Mouse (Mus musculus) neural tube, embryonic 14.5 days (tissue): ENCODE measurements at regions not wholly inside any gene's neighbourhood (a gene's known extent, or its start where the extent isn't known, plus 50 kb on each side); places are given as distances from the start of the nearest gene placed in this dataset.

ENCODE experiments used
- ATAC-seq: fragments of 200-750 bp; cut with Nextera tagmentation; 2 replicates; pipeline ENCODE4 v1.8.0; 2017; ENCODE audit warnings: low read depth, mild to moderate bottlenecking, moderate TSS enrichment, moderate library complexity
- H3K27ac ChIP-seq: fragments of 300-500 bp; sonication (generic); 2 replicates; pipeline ENCODE4 v1.5.1; 2014; ENCODE audit warnings: low read depth, mild to moderate bottlenecking, control low read depth, low read length, moderate library complexity, mixed read lengths
- H3K27me3 ChIP-seq: fragments of 300-500 bp; sonication (generic); 2 replicates; pipeline ENCODE4 v1.6.1; 2014; ENCODE audit warnings: low read length; ENCODE audit not compliant: control insufficient read depth, insufficient read depth
- H3K36me3 ChIP-seq: fragments of 300-500 bp; sonication (generic); 2 replicates; pipeline ENCODE4 v1.6.1; 2014; ENCODE audit warnings: low read length, mixed read lengths; ENCODE audit not compliant: control insufficient read depth, insufficient read depth
- H3K4me1 ChIP-seq: fragments of 300-500 bp; sonication (generic); 2 replicates; pipeline ENCODE4 v1.6.1; 2014; ENCODE audit warnings: low read length; ENCODE audit not compliant: control insufficient read depth, insufficient read depth
- H3K4me2 ChIP-seq: fragments of 300-500 bp; sonication (generic); 2 replicates; pipeline ENCODE4 v1.6.1; 2014; ENCODE audit warnings: mild to moderate bottlenecking, low read depth, low read length, control low read depth
- H3K4me3 ChIP-seq: fragments of 300-500 bp; sonication (generic); 2 replicates; pipeline ENCODE4 v1.5.1; 2014; ENCODE audit warnings: low read depth, low read length, control low read depth, mixed read lengths
- H3K9ac ChIP-seq: fragments of 300-500 bp; sonication (generic); replicated peaks from 2 replicates; pipeline ENCODE4 v1.6.1; 2014; ENCODE audit warnings: low read depth, mild to moderate bottlenecking, control low read depth, low read length, mixed read lengths
- H3K9me3 ChIP-seq: fragments of 300-500 bp; sonication (generic); 2 replicates; pipeline ENCODE4 v1.6.1; 2016; ENCODE audit warnings: low read length; ENCODE audit not compliant: control insufficient read depth
- WGBS: fragments of 180-500 bp; shearing (Covaris S2); extraction: QIAGEN DNeasy Blood & Tissue Kit; methylation state at CpG from one replicate; pipeline ENCODE4 v1.1.7; 2014; 5-methylcytosine and 5-hydroxymethylcytosine counted together

DNA sequence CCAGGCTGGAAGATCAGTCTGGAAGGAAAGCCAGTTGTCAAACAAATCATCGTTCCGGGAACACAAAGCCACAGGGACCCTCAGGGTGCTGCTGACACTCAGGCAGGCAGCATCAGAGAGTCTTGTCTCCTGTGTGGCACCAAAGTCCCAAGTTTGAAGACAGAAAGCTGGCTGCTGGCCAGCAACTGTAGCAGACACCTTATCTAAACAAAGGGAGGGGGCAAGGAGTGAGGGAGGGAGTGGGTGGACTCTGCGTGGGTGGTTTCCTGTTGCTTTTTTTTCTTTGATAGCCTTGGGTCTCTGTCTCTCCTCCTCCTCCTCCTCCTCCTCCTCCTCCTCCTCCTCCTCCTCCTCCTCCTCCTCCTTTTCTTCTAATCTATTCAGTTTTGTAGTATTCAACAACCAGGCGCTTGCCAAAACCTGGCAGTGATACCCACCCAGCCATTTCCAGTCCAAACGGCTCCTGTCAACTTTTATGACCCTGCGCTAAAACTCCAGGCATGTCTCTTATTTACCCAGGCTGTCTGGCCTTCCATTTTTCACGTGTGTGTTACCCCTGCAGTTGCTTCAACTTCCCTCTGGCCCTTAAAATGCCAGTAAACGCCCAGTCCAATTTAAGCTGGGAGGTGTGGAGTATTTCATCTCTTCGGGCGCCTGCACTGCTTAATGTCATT lies 266.4 kb downstream of the Bcor start:
- H3K4me2 ChIP-seq = no peak overlapping the region
- no peaks in the 10 kb centered on the region for H3K36me3 ChIP-seq
- H3K9me3 ChIP-seq = no peaks in the 10 kb centered on the region
- no peaks in the 10 kb centered on the region for H3K4me1 ChIP-seq
- no peak overlapping the region for H3K27ac ChIP-seq
- WGBS = 28% methylated on average over 9 of the region's 10 CpGs
- H3K4me3 ChIP-seq = no peak overlapping the region
- no peak for ATAC-seq
- no peaks in the 10 kb centered on the region for H3K27me3 ChIP-seq
- no peak overlapping the region for H3K9ac ChIP-seq

GRCm38 (mm10) chrX:11894280-11894662 lies 265.9 kb downstream of the Bcor start:
- 25% methylated on average over 5 of the region's 6 CpGs for WGBS
- H3K9ac ChIP-seq = no peak overlapping the region
- no peak overlapping the region for H3K4me2 ChIP-seq
- no peaks in the 10 kb centered on the region for H3K9me3 ChIP-seq
- no peaks in the 10 kb centered on the region for H3K27me3 ChIP-seq
- no peaks in the 10 kb centered on the region for H3K4me1 ChIP-seq
- H3K27ac ChIP-seq = no peak overlapping the region
- no peaks in the 10 kb centered on the region for H3K36me3 ChIP-seq
- no peak for ATAC-seq
- H3K4me3 ChIP-seq = no peak overlapping the region

DNA sequence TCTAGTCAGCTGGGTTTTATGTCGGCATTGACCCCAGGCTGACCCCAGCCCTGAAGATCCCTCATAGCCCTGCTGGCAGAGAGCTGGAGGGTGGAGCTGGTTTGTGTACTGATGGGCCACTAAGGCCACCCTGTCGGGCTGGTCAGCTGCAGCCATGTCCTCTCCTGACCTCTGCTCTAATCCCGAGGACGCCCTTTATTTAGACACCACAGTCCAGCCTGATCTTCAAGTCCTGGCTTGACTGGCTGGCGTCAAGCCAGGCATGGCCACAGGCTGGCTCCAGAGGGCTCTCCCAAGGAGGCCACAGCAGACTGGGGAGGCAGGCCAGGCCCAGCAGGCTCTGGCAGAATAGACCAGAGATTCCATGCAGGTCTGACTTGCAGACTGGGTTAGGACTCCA lies 264.8 kb downstream of the Bcor start:
- H3K36me3 ChIP-seq = no peaks in the 10 kb centered on the region
- no peak overlapping the region for H3K9ac ChIP-seq
- H3K9me3 ChIP-seq = no peaks in the 10 kb centered on the region
- H3K27me3 ChIP-seq = no peaks in the 10 kb centered on the region
- 38% methylated on average over 5 of the region's 5 CpGs for WGBS
- no peak overlapping the region for H3K4me2 ChIP-seq
- H3K4me3 ChIP-seq = no peak overlapping the region
- H3K4me1 ChIP-seq = no peaks in the 10 kb centered on the region
- ATAC-seq = no peak
- no peak overlapping the region for H3K27ac ChIP-seq

GRCm38 (mm10) chrX:11898280-11898679 lies 261.9 kb downstream of the Bcor start:
- no peak overlapping the region for H3K9ac ChIP-seq
- no peaks in the 10 kb centered on the region for H3K9me3 ChIP-seq
- ATAC-seq = no peak
- no peak overlapping the region for H3K4me2 ChIP-seq
- no peaks in the 10 kb centered on the region for H3K36me3 ChIP-seq
- 57% methylated on average over 8 of the region's 8 CpGs for WGBS
- no peaks in the 10 kb centered on the region for H3K27me3 ChIP-seq
- H3K4me3 ChIP-seq = no peak overlapping the region
- H3K27ac ChIP-seq = no peak overlapping the region
- no peaks in the 10 kb centered on the region for H3K4me1 ChIP-seq

GRCm38 (mm10) chrX:11899051-11899450 lies 261.1 kb downstream of the Bcor start:
- Histone ChIP-seq H3K27ac (no peak overlapping the region), H3K4me3 (no peak overlapping the region), H3K27me3 (no peaks in the 10 kb centered on the region), H3K9me3 (no peaks in the 10 kb centered on the region), H3K4me2 (no peak overlapping the region), H3K9ac (no peak overlapping the region), H3K4me1 (no peaks in the 10 kb centered on the region), H3K36me3 (no peaks in the 10 kb centered on the region)
- 83% methylated on average over 6 of the region's 6 CpGs for WGBS
- no peak for ATAC-seq

GRCm38 (mm10) chrX:11899914-11900313 lies 260.2 kb downstream of the Bcor start:
- no peak overlapping the region for H3K27ac ChIP-seq
- H3K4me2 ChIP-seq = no peak overlapping the region
- no peak overlapping the region for H3K4me3 ChIP-seq
- no peaks in the 10 kb centered on the region for H3K9me3 ChIP-seq
- no peaks in the 10 kb centered on the region for H3K36me3 ChIP-seq
- H3K27me3 ChIP-seq = no peaks in the 10 kb centered on the region
- H3K9ac ChIP-seq = no peak overlapping the region
- no peaks in the 10 kb centered on the region for H3K4me1 ChIP-seq
- peak; percentile 45; the same call in 1 of the 2 replicates for ATAC-seq
- WGBS = 38% methylated on average over 3 of the region's 3 CpGs

GRCm38 (mm10) chrX:11901791-11902190 lies 258.4 kb downstream of the Bcor start:
- no peaks in the 10 kb centered on the region for H3K27me3 ChIP-seq
- no peak overlapping the region for H3K27ac ChIP-seq
- H3K4me3 ChIP-seq = no peak overlapping the region
- ATAC-seq = no peak
- 68% methylated on average over 5 of the region's 5 CpGs for WGBS
- no peaks in the 10 kb centered on the region for H3K36me3 ChIP-seq
- no peak overlapping the region for H3K4me2 ChIP-seq
- H3K9ac ChIP-seq = no peak overlapping the region
- no peaks in the 10 kb centered on the region for H3K9me3 ChIP-seq
- no peaks in the 10 kb centered on the region for H3K4me1 ChIP-seq

GRCm38 (mm10) chrX:11903116-11903700 lies 256.9 kb downstream of the Bcor start:
- 88% methylated on average over 4 of the region's 4 CpGs for WGBS
- H3K4me2 ChIP-seq = no peak overlapping the region
- no peak overlapping the region for H3K4me3 ChIP-seq
- no peaks in the 10 kb centered on the region for H3K4me1 ChIP-seq
- no peaks in the 10 kb centered on the region for H3K9me3 ChIP-seq
- H3K36me3 ChIP-seq = no peaks in the 10 kb centered on the region
- no peak overlapping the region for H3K9ac ChIP-seq
- H3K27me3 ChIP-seq = no peaks in the 10 kb centered on the region
- no peak for ATAC-seq
- no peak overlapping the region for H3K27ac ChIP-seq

- ATAC-seq = no peak
- H3K9ac ChIP-seq = no peak overlapping the region
- WGBS = 65% methylated on average over 5 of the region's 5 CpGs
- no peak overlapping the region for H3K4me2 ChIP-seq
- no peaks in the 10 kb centered on the region for H3K9me3 ChIP-seq
- H3K4me3 ChIP-seq = no peak overlapping the region
- H3K27me3 ChIP-seq = no peaks in the 10 kb centered on the region
- no peak overlapping the region for H3K27ac ChIP-seq
- H3K36me3 ChIP-seq = no peaks in the 10 kb centered on the region
- H3K4me1 ChIP-seq = no peaks in the 10 kb centered on the region
Measured at GRCm38 (mm10) chrX:11905231-11905630, 254.9 kb downstream of the Bcor start.
